Mouse (Mus musculus): ENCODE measurements around the gene Lsm4.

DNA sequence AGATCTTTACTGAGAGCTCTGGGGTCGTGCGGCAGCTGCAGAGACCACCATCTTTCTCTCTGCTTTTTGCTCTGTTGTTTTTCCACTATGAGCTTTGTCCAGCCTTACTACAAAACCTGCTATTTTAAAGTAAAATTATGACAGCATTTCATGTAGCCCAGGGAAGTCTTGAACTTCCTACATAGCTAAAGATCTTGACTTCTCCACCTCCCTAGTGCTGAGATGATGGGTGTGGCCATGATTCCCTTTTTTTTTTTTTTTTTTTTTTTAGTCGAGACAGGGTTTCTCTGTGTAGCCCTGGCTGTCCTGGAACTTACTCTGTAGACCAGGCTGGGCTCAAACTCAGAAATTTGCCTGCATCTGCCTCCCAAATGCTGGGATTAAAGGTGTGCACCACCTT is 8.4 kb upstream of the Lsm4 start:
- TF ChIP-seq POLR2A (IDR thresholded peaks at IDR 0.05; ENCODE audit: low read depth, low read length) (no peak), CTCF (IDR thresholded peaks at IDR 0.05; ENCODE audit: borderline replicate concordance, insufficient read depth, low read length) (no peak)

Data from embryonic fibroblast, embryonic 13.5 days (primary cell).